Mouse (Mus musculus): Measurements from ENCODE around the gene Klk12.

GRCm38 (mm10) chr7:43815211-43815610 lies 46.5 kb downstream of the Klk12 start:
- no peak for TF ChIP-seq CTCF (IDR thresholded peaks at IDR 0.05; ENCODE audit: insufficient read depth, low read length)
- TF ChIP-seq POLR2A (IDR thresholded peaks at IDR 0.05; ENCODE audit: borderline replicate concordance, extremely low read depth, low read depth, low read length) = no peak
